In genomic region chr5:31451878-31452561, GRCm38 (mm10) we compare ENCODE assay signal across 8 mouse cellular contexts. TPM values are rescaled to one million over a fixed set of nuclear protein-coding genes. Genes with fewer than 3 reads are reported as not detected.
DNase-seq lines count a peak whose midpoint lies in the region; ATAC-seq lines count a peak whose summit lies in the region.

Zfp512 (plus strand) TSS chr5:31452431.

- peak; percentile 99 for ATAC-seq in megakaryocyte progenitor cell, adult 5-6 weeks (replicated peaks; ENCODE audit: poor library complexity)

- peak; percentile 96 for DNase-seq in adipocyte (ENCODE audit: low spot score)
- DNase-seq in embryo, embryonic 10 days (ENCODE audit: low spot score): peak; percentile 98
- DNase-seq in gastrocnemius, postnatal 10 days: peak; percentile 82
- peak; percentile 94 for DNase-seq in induced T-regulatory cell, adult 2 months (ENCODE audit: low read depth)
- peak; percentile 91 to 94 for DNase-seq in left cerebral cortex, adult 9 months (ENCODE audit: low spot score in 2 of 2)
- DNase-seq in right cerebral cortex, postnatal 14 days: peak; percentile 89
- DNase-seq in urinary bladder, postnatal 36 days (ENCODE audit: low spot score in 2 of 2): peak; percentile 80 to 93

RNA-seq across cellular contexts. Expression of gene Zfp512, which starts in this region (rescaled TPM):
- total RNA-seq in gastrocnemius, postnatal 10 days (2021): 10 to 100 TPM; 12.4 to 17.4 TPM
- total RNA-seq in megakaryocyte progenitor cell, adult 5-6 weeks (2015): 10.3 and 12.5 TPM in 2 replicates
- 25.3 and 35.0 TPM in 2 replicates for total RNA-seq in megakaryocyte progenitor cell, adult 5-6 weeks (2017)

Comparison
In these comparisons a context has a peak if more than half of its experiments do, and no peak if none do; other contexts are left out.
1. Peak in every context shown above with its lines: DNase-seq and ATAC-seq.